Mouse (Mus musculus) kidney, postnatal 25 days (tissue): ENCODE results near the gene 2010300C02Rik.

Source experiments
- DNase-seq, 2 experiments: peaks; one replicate each; pipeline ENCODE4 v3.0.0; 2021; ENCODE audit warnings: mixed read lengths in 2 of 2

The 2010300C02Rik gene

GRCm38 (mm10) chr1:37565396-37565795 is 154.5 kb downstream of the 2010300C02Rik start:
- DNase-seq = peak in 1 of 2 experiments; percentile 46

- DNase-seq = no peak
Measured at GRCm38 (mm10) chr1:37561955-37562354, 157.9 kb downstream of the 2010300C02Rik start.
